Mouse (Mus musculus) B cell, adult 2 months (primary cell): ENCODE results near the gene Igsf21.

ENCODE experiments used
- DNase-seq, 2 experiments: peaks; one replicate each; pipeline ENCODE4 v3.0.0; 2022

Igsf21 gene

GRCm38 (mm10) chr4:140235361-140236153 lies 11.0 kb downstream of the Igsf21 start:
- DNase-seq, result no peak

GRCm38 (mm10) chr4:140234412-140235205 lies 12.0 kb downstream of the Igsf21 start:
- DNase-seq, result no peak

GRCm38 (mm10) chr4:140227837-140228236 lies 18.7 kb downstream of the Igsf21 start:
- no peak for DNase-seq

GRCm38 (mm10) chr4:140225204-140225603 lies 21.4 kb downstream of the Igsf21 start:
- DNase-seq, result no peak

- no peak for DNase-seq
Observed at GRCm38 (mm10) chr4:140224451-140224850, 22.1 kb downstream of the Igsf21 start.

- no peak for DNase-seq
Observed at GRCm38 (mm10) chr4:140223067-140223466, 23.5 kb downstream of the Igsf21 start.

GRCm38 (mm10) chr4:140220326-140221093 lies 26.1 kb downstream of the Igsf21 start:
- no peak for DNase-seq

- DNase-seq, result no peak
Observed at GRCm38 (mm10) chr4:140218853-140219852, 27.4 kb downstream of the Igsf21 start.

- no peak for DNase-seq
Observed at GRCm38 (mm10) chr4:140218384-140218783, 28.2 kb downstream of the Igsf21 start.

GRCm38 (mm10) chr4:140217934-140218333 lies 28.6 kb downstream of the Igsf21 start:
- DNase-seq, result no peak

GRCm38 (mm10) chr4:140216096-140216495 lies 30.5 kb downstream of the Igsf21 start:
- no peak for DNase-seq

GRCm38 (mm10) chr4:140215205-140215604 lies 31.4 kb downstream of the Igsf21 start:
- DNase-seq, result no peak

- DNase-seq, result no peak
Observed at GRCm38 (mm10) chr4:140214406-140214805, 32.2 kb downstream of the Igsf21 start.

GRCm38 (mm10) chr4:140210129-140210890 lies 36.3 kb downstream of the Igsf21 start:
- no peak for DNase-seq

- DNase-seq, result no peak
Observed at GRCm38 (mm10) chr4:140205811-140206231, 40.8 kb downstream of the Igsf21 start.

GRCm38 (mm10) chr4:140204775-140205174 lies 41.8 kb downstream of the Igsf21 start:
- no peak for DNase-seq

GRCm38 (mm10) chr4:140203696-140204272 lies 42.8 kb downstream of the Igsf21 start:
- no peak for DNase-seq

- no peak for DNase-seq
Observed at GRCm38 (mm10) chr4:140202196-140202595, 44.4 kb downstream of the Igsf21 start.

- DNase-seq, result no peak
Observed at GRCm38 (mm10) chr4:140200296-140200695, 46.3 kb downstream of the Igsf21 start.

GRCm38 (mm10) chr4:140196717-140197116 lies 49.9 kb downstream of the Igsf21 start:
- DNase-seq, result no peak
